Mouse (Mus musculus): ENCODE data around the gene Nsd2.
"Not testable (repeated sequence)": the region's sequence is repeated elsewhere in the genome, so short reads cannot be mapped to it uniquely, and the experiment has no call there.

Gene Nsd2

GRCm38 (mm10) chr5:33853086-33853485, 32.6 kb downstream of the Nsd2 start:
- peak; percentile 7 for DNase-seq

DNA sequence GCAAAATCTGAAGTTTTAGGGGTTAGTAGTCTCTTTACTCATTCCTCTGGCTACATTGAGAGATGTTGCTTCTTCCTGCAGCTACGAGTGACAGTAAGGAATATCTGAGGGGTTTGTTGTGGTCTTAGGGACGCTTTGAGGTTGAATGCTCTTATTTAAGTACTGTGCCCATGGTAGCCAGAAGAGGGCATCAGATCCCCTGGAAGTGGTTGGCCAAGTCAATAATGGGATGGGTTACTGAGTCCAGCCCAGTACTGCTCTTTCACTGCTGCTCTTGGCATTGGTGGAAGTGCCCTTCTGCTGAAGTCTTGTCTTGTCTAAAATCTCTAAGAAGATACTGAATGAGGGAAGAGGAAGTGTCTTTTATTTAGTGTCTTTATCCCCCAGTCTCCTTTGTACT, 33.5 kb downstream of the Nsd2 start:
- DNase-seq = peak; percentile 11

GRCm38 (mm10) chr5:33857693-33858092, 37.2 kb downstream of the Nsd2 start:
- DNase-seq = no peak

DNA sequence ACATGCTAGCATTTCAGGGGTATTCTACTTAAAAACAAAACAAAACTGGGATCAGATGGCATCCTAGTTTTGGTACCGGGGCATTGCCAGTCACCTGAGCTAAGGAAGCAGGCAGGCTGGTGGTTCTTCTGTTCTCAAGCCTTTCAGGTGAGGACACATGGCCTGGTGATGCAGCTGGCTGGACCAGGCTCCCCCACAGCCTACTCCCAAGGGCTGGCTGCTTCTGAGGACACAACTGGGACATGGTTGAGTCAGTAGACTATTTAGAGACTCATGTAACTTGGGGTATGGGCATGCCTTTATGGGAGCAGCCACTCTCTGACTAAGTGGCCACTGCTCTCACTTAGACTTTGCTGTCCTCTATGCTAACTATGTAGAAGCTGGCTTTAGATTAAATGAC, 54.9 kb downstream of the Nsd2 start:
- DNase-seq = no peak

GRCm38 (mm10) chr5:33881118-33881517, 60.6 kb downstream of the Nsd2 start:
- no peak for DNase-seq

GRCm38 (mm10) chr5:33893406-33893805, 72.9 kb downstream of the Nsd2 start:
- DNase-seq = no peak

GRCm38 (mm10) chr5:33895116-33895515, 74.6 kb downstream of the Nsd2 start:
- DNase-seq = no peak

DNA sequence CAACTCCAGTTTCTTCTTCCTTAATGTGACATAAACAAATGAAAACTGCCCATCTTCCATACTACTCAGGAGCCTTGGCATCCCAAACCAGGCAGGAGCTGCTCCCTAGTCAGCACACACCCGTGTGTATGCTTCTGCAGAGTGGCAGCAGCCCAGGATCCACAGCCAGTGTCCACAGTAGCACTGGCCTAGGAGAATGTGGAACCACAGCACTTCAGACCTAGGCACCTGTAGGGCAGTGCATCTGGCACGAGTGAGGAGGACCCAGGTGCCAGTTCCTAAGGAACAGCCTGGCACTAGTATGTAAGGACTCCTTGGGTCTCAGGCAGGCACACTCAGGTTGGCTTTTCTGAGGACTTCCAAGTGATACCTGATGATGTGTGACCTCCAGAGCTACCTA, 76.6 kb downstream of the Nsd2 start:
- DNase-seq = no peak

DNA sequence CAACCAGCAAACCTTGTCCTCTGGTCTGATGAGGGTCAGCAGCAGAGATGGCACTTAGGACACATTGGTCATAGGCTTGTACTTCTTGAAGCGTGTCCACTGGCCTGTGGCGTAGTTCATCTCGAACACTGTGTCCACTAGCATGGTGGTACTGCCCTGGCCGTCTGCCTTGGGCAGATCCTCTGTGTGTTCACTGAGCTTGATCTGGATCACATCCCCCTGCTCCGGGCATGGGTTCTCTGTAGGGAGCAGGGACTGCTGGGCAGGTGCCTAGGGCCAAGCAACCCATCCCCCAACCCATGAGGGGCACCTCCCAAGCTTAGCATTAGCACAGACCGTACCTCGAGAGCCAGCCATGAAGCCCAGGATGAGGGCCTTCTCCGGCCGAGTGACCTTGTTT, 78.1 kb downstream of the Nsd2 start:
- no peak for DNase-seq

DNA sequence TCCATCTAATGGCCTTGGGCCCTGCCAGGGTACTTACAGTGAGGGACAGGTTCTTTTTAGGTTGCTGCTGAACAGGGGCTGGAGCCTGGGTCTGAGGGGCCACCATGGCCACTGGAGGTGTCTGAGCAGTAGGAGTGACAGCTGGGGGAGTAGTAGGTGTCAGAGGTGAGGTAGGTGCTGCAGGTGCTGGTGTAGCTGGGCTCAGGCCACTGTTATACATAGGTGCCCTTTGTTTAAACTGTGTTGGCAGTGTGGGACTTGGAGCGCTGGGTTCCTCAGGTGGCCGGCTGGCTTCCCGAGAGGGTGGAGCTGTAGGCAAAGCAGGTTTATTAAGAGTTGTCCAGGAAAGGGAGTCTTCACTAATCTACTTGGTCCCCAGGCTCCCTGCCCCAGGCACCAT, 78.7 kb downstream of the Nsd2 start:
- no peak for DNase-seq

GRCm38 (mm10) chr5:33900101-33900500, 79.6 kb downstream of the Nsd2 start:
- no peak for DNase-seq

DNA sequence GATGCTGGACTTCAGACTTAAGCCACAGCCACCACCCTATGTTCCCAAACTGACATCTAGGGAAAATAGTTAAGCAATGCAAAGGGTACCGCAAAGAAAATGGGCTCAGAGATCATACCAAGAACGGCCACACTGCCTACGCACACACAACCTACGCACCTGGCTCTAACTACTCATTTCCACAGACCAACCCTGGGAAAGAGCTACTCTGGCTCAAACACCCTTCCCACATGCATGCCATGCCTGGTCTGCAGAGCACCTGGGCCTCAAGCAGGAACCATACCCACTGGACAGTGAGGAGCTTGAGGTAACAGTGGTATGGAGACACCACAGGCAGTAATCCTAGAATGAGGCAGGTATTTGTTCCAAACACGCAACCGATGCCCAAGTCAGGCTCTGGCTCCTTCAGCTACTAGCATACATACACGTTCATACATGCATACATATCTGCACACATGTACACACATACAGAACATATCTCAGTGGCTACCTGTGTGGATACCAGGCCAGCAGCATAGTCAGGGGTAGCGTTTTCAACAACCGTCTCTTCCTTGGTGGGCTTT, 80.3 kb downstream of the Nsd2 start:
- DNase-seq = no peak

- DNase-seq = no peak
Observed at GRCm38 (mm10) chr5:33901278-33901677, 80.8 kb downstream of the Nsd2 start.

DNA sequence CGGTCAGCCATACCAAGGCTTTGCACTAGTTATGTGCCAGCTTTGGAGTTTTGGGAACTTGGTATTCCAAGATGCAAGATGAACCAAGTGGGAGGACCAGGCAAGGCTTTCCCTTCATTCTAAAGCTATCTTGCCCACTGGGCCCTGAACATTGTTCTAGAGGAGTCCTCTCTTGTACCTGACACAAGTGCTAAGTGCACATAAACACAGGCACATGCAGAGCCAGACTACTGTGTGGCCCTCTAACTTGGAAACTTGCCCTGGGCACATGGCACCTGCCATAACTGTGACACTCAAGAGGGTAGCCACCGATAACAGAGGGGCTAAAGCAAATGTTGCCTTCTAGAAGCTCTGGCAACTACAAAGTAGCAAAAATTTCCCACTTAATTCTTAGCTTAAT, 82.2 kb downstream of the Nsd2 start:
- DNase-seq = no peak

DNA sequence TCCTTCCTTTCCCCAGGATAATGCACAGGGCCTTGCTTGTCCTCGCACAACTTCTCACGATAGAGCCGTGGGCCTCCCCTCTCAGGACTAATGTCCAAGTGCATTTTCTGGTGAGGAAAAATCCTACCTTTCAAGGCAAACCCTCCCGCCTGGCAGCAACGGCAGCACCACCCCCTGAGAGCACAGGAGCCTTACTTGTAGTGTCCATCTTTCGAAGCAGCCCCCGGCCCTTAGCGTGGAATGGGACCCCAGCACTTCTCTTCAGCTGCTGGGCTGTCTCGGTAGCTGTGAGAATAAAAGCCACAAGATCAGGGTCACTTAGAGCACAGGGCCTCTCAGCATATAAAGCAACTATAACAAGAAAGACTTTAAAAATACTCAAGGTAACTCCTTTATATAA, 82.7 kb downstream of the Nsd2 start:
- no peak for DNase-seq

GRCm38 (mm10) chr5:33915031-33915430, 94.5 kb downstream of the Nsd2 start:
- not testable (repeated sequence) for DNase-seq

DNA sequence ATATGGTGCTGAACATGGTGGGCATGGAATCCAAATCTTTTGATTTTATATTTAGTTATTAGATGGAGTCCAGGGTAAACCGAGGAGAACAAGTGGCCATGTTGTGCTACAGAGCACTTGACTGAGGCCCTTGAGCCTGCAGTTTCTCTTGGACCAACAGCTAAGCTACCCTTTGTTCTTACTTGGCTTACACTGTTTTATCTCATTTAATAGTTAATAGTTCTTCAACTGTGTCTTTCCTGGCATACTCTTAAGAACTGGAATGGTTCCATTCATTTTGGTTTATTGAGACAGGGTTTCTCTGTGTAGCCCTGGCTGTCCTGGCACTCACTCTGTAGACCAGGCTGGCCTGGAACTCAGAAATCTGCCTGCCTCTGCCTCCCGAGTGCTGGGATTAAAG, 96.1 kb downstream of the Nsd2 start:
- not testable (repeated sequence) for DNase-seq

DNA sequence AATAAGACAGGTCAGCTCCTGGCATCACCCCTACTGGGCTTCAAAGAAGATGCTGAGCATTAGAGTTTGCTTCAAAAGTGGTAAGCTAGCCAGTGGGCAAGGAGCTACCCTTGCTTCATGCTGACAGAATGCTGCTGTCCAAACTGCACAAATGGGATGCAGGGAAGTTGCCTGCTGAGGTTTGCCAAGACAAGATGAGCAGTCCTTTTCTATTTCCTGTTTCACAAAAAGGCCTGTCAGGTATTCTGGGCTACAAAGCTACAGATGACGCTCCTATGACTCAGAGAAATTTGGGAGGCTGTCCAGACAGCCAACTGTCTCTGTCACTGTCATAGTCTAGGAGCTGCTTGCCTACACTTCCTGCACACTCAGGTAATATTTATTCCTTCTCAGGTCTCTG, 98.9 kb downstream of the Nsd2 start:
- no peak for DNase-seq

DNA sequence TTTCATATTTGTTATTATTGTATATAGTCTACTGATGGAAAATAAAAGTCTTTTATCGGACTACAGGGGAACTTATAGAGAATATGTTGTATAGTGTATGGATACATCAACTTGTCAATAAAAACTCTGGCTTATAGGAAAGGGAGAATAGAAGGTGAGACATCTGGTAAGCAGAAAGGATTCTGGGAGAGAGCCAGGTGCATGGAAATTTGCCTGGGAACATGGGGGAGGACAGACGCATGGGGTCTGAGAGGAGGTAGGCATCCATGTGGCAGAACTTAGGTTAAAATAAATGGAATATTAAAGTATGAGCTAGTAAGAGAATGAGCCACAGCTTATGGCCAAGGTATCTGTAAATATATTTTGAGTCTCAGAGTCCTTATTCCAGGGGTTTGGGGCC, 99.5 kb downstream of the Nsd2 start:
- DNase-seq = no peak

GRCm38 (mm10) chr5:33920924-33921323, 100.4 kb downstream of the Nsd2 start:
- DNase-seq = no peak

DNA sequence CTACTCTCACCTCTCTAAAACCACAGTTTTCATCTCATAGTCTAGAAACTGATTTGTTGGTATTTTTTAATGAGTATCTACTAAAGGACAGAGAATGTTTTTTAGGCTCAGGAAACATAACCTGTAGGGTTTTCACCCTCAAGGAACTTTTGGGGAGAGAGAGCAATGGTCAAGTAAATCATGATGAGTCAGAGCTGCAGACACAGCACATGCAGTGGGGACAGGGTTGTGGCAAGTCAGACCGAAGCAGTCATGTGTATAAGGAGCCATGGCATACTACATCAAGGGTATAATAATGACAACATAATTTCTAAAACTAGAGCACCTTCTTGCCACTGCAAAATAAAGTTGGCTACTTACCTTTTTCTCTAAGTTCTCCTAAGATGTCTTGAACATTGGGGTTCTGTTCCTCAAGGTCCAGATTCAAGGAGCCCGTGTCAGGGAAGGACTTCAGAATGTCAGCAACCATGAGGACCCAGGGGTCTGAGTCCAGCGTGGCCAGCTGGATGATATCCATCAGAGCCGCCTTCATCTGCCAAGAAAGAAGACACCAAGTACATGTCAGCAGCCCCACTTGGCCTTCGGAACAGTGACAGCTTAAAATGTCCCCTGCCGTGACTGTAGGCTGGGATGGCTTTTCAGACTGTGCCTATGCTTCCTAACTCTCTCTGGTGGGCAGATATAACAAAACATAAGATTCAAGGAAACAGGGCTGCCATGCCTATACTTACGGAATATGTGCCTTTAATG, 101.1 kb downstream of the Nsd2 start:
- DNase-seq = no peak

- no peak for DNase-seq
Observed at GRCm38 (mm10) chr5:33922566-33922965, 102.0 kb downstream of the Nsd2 start.

DNA sequence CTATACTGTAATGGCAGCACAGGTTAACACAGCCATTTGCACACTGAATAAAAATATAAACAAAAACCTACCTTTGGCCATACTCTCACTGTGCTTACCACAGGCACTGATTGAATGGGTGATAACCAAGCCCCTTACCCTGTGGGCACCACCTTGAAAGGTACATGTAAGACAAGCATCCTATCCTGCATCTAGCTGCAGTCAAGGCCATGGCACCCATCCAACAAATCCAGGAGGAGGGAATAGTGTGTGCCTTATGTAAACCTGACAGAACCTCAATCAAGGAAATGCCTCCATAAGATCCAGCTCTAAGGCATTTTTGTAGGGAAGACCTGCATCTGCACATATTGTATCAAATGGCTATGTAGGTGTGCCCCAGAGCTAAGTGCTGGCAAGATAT, 105.6 kb downstream of the Nsd2 start:
- no peak for DNase-seq

GRCm38 (mm10) chr5:33932413-33932812, 111.9 kb downstream of the Nsd2 start:
- peak; percentile 12 for DNase-seq

DNA sequence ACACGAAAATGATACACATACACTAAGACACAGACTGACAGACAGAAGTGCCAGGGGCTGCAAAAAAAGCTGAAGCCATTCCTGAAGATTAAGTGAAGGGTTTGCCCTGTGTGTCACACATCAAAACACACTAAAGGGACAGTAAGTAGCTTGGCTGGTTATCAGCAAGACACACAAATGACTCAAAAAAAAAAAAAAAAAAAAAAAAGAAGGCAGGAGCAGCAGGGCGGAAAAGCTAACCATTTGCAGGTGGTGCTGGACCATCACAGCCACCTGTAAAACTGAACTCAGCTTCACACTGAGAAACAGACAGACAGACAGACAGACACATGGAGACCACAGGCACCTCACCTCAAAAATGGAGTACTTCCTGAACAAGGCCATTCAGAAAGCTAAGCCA, 113.6 kb downstream of the Nsd2 start:
- DNase-seq = no peak
